Mouse (Mus musculus): ENCODE results near the gene Rasgef1c.

- no peak for TF ChIP-seq CTCF (IDR thresholded peaks at IDR 0.05; ENCODE audit: extremely low read depth, insufficient read length, insufficient replicate concordance, low read depth, low read length)
- no peak for TF ChIP-seq POLR2A (IDR thresholded peaks at IDR 0.05; ENCODE audit: low read depth, low read length)
Observed at GRCm38 (mm10) chr11:50018848-50019247, 117.2 kb downstream of the Rasgef1c start.

All from small intestine, adult 2 months (tissue).